Mouse (Mus musculus): Measurements from ENCODE around the gene Necap2.

GRCm38 (mm10) chr4:141074109-141074508, 4.0 kb downstream of the Necap2 start:
- TF ChIP-seq POLR2A (IDR thresholded peaks at IDR 0.05; ENCODE audit: low read depth, low read length) (no peak), CTCF (IDR thresholded peaks at IDR 0.05; ENCODE audit: extremely low read depth, insufficient read length, insufficient replicate concordance, low read depth, low read length) (no peak)

Measured in small intestine, adult 2 months (tissue).